Mouse (Mus musculus) gonadal fat pad, adult 2 months (tissue): ENCODE results near the gene Ctf2. TPM values are rescaled to one million over a fixed set of nuclear protein-coding genes. Genes with fewer than 3 reads are reported as not detected.
"Not testable (repeated sequence)": the region's sequence is repeated elsewhere in the genome, so short reads cannot be mapped to it uniquely, and the experiment has no call there.

ENCODE experiments used
- DNase-seq: peaks from one replicate; pipeline ENCODE4 v3.0.0-alpha.2; 2012; ENCODE audit warnings: low read depth
- polyA plus RNA-seq: library from polyadenylated mRNA; depleted of rRNA; stranded (reverse); fragments of >200 nt; gene quantifications from 2 replicates; pipeline ENCODE4 v1.2.3, GENCODE M21; 2012

Ctf2 gene
- polyA plus RNA-seq, 1 experiment = not detected

DNA sequence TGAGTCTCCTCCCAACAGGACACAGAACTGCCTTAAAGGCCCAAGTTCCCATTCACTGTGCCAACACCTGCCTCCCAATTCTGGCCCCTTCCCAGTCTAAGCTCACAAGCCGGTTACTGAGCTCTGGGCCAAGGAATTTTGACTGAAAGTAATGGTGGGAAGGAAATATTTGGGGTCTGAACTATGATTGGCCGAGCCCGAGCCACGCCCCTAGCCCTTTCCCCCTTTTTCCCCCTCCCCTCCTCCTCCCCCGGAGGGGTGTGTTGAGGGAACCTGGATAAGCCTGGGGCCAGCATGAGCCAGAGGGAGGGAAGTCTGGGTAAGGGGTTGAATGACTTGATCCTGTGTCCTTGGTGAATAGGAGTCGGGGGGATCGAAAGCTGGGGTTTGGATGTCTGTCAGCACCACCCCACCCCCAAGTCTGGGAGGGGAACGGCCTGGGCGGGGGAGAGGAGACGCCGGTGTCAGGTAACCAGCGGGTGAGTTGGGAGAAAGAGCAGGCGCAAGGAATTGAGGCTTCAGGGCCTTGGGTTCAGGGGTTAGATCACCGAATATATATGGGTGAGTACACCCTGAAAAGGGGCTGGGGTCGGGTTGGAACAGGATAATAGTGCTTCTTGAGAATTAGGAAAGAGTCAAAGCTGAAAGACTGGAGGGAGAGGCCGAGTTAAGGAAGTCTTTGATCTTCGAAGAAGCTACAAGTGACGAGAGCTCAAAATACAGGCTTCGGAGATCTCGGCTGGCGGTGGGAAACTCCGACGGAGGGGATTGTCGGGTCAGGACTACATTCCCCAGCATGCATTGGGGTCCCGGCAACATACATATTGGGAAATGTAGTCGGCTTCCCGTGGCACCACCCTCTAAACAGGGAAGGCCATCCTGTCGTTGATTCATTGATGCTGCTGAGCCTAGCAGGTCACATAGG lies 19.2 kb downstream of the Ctf2 start, which contains the start of gene Ctf1:
TSS of gene Ctf1 (plus strand) at position 276 of the 925 bp plus-strand sequence.
- DNase-seq = peak; percentile 61

- DNase-seq = no peak
Measured at GRCm38 (mm10) chr7:127711456-127711855, 20.5 kb downstream of the Ctf2 start.

- DNase-seq = no peak
Measured at GRCm38 (mm10) chr7:127711031-127711430, 20.9 kb downstream of the Ctf2 start.

DNA sequence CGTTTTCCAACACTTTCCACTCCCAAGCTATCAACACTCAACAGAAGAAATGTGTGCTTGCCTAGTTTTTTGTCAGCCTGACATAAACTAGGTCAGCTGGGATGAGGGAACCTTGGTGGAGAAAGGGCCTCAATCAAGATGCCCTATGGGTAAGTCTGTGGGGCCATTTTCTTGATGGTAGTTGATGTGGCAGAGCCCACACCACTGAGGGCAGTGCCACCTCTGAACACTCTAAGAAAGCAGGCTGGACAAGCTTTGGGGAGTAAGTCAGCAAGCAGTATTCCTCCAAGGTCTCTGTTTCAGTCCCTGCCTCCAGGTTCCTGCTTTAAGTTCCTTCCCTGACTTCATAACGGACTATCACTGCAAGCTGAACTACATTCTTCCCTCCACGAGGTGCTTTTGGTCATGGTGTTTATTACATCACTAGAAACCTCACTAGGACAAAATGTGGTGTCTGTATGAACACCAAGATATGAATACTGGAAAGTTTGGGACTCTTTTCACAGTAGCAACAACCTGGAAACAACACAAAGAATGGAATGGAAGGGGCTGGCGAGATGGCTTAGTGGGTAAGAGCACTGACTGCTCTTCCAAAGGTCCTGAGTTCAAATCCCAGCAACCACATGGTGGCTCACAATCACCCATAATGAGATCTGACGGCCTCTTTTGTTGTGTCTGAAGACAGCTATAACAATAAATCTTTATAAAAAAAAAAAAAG lies 22.5 kb downstream of the Ctf2 start:
- no peak for DNase-seq

DNA sequence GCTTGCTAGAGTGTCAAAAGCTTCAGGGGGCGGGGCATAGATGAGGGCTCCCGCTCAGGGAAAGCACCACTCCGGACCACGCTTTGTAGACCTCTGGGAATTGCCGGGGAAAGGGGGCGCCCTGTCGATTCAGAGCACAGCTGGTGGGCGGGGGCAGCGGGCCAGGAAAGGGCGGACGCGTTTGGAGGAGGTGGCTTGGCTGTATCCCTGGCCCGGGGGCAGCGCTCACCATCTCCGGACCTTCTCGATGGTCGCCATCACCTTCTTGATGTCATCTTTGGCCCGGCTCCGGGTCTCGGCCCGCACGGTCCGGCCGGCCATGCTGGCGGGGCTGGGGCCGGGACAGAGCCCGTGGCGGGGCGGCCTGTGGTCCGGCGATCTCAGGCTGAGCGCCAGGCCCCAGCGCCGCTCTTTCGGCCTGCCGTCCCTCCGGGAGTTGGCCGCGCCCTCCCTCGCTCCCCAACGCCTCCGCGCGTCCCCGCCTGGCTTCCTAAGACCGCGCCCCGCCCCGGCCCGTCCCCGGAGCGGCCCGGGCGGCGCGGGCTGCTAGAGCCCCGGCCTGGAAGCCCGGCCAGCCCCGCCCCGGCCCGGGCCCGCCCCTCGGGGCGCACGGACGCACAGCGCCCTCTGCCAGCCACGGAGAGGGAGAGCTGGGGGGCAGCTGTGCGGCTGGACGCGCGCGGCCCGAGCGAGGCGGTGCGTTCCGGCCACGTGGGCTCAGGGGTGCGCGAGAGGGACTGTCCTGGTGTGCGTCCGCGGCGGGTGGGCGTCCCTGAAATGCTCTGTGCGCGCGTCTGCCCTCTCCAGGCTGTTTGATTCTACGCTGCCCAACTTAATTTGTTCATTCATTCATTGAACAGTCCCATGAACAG lies 23.5 kb downstream of the Ctf2 start, which contains the start of gene Bcl7c:
TSS of gene Bcl7c (minus strand) at position 727 of the 872 bp plus-strand sequence.
- no peak for DNase-seq

DNA sequence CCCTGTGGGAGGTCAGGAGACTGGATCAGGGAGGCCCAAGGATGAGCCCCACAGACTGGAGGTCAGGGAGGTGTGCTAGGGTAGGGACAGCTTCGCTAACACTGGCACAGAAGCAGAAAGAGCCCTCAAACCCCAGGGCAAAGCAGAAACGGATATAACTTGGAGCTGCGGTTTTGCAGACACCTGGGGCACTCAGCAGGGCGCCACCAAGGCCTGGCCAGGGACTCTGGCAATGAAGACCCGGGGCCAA lies 24.1 kb downstream of the Ctf2 start:
- no peak for DNase-seq

- no peak for DNase-seq
Measured at GRCm38 (mm10) chr7:127707045-127707956, 24.7 kb downstream of the Ctf2 start.

GRCm38 (mm10) chr7:127705706-127706105 lies 26.3 kb downstream of the Ctf2 start:
- no peak for DNase-seq

GRCm38 (mm10) chr7:127704598-127704997 lies 27.4 kb downstream of the Ctf2 start:
- no peak for DNase-seq

DNA sequence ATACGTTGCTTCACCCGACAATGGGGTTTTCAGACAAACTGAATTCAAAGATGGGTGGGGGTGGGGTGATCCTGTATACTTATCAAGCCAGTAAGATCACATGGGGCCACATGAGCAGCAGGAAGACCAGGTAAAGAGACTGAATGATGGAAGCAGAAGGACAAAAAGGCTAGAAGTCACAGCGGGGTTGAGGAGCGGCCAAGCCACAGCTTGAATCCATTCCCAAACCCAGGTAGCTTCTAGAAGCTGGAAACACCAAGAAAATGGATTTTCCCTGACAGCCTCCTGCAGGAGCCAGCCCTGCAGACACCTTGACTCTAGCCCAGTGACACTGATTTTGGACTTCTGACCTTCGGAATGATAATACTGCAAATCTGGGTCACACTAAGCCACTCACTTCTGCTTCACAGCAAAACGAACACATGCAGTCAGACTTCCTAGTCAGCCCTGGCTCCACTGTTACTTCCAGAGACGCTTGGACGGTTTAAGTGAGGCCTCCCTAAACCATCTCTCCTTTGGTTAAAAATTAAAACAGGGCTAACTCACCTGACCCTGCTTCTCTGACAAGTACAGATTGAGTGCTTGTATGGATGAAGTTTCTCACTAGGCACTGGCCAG lies 28.3 kb downstream of the Ctf2 start:
- DNase-seq = no peak

- no peak for DNase-seq
Measured at GRCm38 (mm10) chr7:127700712-127701331, 31.1 kb downstream of the Ctf2 start.

- no peak for DNase-seq
Measured at GRCm38 (mm10) chr7:127698986-127699385, 33.0 kb downstream of the Ctf2 start.

DNA sequence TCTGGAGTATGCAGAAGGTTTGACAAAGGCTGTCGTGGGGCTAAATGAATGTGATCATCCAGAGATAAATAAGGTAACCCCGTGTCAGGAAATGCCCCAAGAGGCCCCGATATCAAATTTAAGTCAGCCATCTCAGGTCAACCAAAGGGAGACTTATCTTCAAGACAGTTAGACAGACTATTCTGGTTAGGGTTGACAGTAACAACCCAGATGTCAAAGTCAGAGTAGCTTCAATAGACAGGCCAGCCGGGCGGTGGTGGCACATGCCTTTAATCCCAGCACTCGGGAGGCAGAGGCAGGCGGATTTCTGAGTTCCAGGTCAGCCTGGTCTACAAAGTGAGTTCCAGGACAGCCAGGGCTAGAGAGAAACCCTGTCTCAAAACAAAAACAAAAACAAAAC lies 38.2 kb downstream of the Ctf2 start:
- not testable (repeated sequence) for DNase-seq

- no peak for DNase-seq
Measured at GRCm38 (mm10) chr7:127693290-127693689, 38.7 kb downstream of the Ctf2 start.

DNA sequence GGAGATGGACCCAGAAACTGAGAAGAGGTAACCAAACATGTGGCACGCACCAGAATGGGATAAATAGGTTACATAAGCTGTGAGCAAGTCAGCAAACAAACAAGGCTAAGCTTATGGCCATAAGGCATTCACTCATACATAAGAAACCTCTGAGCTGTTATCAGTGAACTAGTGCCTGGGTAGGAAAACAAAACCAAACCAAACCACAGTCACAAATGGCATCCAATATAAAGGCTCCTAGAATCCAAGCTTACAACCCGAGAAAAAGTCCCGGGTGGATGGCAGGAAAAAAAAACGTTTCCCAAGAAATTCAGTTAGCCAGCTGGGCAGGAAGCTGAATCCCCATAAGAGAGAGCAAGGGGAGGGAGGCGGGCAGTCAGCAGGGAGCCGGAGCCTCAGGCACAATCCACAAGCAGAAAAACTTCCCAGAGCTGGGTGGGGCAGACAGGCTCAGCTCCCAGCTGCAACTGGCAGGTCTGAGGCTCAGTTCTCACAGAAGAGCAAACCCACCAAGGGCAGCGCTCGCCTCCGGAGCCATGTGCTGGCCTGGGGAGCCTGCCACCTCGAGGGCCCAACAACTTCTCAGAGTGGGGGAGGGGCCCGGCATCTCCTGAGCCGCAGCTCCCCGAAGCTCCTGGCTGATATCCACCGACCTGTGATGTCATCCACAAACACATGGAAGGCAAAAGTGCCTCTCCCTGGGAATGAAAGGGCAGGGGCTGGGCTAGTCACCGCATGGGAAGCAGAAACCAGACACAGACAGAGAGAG lies 40.6 kb downstream of the Ctf2 start:
- no peak for DNase-seq

GRCm38 (mm10) chr7:127689626-127690280 lies 42.2 kb downstream of the Ctf2 start:
- no peak for DNase-seq

DNA sequence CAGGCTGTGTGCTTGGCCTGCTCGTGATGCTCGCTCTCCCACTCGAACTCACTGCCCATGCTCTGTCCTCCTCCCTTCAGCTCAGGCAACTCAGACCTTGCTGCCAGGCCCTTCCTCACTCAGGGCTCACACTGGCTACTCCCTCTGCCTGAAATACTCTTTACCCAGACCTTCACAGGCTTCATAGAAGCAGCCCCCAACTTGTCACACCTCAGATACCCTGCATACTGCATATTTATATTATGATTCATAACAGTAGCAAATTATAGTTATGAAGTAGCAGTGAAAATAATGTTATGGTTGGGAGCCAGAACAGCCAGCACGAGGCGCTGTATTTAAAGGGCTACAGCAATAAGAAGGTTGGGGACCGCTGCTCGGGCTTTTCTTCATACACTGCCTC lies 43.0 kb downstream of the Ctf2 start:
- no peak for DNase-seq

GRCm38 (mm10) chr7:127686740-127687449 lies 45.1 kb downstream of the Ctf2 start:
- DNase-seq = no peak
